Mouse (Mus musculus) spleen, embryonic (tissue): ENCODE measurements around the gene Slc35b2.

Experiments
- CTCF ChIA-PET: fragments of 350-600 bp; sonication (Branson Sonifier 250); formaldehyde crosslinking; loops from one replicate; lab custom pipeline; 2022; lab: Charles Lee

The Slc35b2 gene

DNA sequence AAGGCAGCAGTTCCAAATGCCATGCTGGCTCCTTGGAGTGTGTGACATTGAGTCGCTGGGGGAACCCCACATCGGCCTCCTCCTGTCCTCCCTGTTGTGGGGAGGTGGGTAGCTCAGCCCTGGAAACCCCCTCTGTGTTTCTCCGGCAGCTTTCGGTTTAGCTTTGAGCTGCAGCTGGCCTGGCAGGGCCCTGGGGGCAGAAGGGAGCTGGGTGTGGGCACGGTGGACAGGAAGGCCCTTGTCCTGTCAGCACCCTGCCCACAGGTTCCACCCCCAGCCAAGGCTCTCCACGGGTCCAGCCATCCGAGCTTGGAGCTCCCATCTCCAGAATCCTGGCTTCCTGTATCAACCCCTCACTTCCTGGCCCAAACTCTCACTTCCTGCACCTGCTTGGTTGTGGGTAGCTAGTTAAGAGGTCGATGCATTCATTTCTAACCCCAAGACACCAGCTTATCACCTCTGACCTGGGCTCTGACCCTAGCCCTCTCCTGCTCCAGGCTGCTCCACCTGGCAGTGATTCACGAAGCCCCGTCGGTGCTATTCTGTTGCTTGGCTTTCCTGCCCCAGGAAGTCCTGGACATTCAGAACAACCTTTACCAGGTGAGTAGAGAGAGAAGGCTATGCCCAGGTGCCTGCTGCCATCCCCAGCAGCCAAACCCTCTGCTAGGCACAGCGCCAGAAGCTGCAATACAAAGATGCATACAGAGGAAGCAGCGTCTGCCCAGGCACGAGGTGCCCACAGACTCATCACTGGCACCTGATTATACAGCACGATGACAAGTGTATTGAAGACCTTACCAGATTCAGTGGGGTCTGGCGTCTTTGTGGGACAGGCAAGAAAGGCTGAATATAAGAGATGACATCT is 5.4 kb upstream of the Slc35b2 start:
- CTCF ChIA-PET: interaction anchor here (0.6 to 1.5 kb wide), 5 partner anchors 8 to 1234 kb away, joined by 3 to 8 read pairs (median 6); partner anchors contain the start of gene Hsp90ab1

GRCm38 (mm10) chr17:45559732-45560525 is 3.7 kb upstream of the Slc35b2 start:
- CTCF ChIA-PET: interaction anchor here (0.6 kb wide), 1 partner anchor 869 kb away, joined by 3 read pairs; the partner anchor contains the start of gene Crip3

DNA sequence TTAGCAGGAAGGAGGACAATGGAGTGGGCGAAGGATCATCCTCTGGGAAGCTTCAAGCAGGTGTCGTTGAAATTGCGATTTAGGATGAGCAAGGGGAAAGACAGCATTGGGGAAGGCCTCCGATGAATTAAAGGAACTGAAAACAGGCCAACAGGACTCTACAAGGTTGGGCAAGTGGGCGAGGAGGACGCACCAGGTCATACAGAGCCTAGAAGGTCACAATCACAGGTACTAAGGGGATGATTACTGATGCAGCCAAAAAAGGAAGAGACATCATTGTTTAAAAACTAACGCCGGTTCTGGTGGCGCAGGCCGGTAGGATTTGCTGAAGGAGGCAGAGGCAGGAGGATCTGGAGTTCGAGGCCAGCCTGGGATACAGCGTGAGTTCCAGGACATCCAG is 458 bp upstream of the Slc35b2 start:
- CTCF ChIA-PET: interaction anchor here (0.7 kb wide), 1 partner anchor 783 kb away, joined by 4 read pairs; no protein-coding TSS in a partner anchor

- CTCF ChIA-PET: interaction anchor here (1.1 to 1.7 kb wide), 2 partner anchors 8 to 9 kb away, joined by 4 read pairs; partner anchors contain the start of genes Hsp90ab1 and Nfkbie
Measured at GRCm38 (mm10) chr17:45564531-45565084, 934 bp downstream of the Slc35b2 start.

DNA sequence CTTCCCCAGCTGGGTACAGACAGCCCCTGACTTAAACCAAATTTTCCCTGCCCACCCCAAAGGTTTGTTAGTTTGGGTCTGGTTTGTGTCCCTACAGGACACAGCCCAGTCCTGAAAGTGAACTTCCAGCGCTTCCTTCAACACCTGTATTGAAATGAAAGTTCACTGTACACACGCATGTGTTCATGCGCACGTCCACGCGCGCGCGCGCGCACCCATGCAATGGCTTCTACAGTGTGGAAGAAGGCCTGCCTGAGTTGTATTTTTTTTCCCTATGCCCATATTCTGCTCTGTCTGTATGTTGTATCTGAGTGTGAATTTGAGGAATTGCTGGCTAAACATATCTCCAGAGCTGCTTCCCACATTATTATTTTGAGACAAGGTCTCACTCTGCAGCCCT is 1.4 kb downstream of the Slc35b2 start:
- CTCF ChIA-PET: interaction anchor here (1.7 kb wide), 1 partner anchor 9 kb away, joined by 4 read pairs; the partner anchor contains the start of gene Nfkbie

DNA sequence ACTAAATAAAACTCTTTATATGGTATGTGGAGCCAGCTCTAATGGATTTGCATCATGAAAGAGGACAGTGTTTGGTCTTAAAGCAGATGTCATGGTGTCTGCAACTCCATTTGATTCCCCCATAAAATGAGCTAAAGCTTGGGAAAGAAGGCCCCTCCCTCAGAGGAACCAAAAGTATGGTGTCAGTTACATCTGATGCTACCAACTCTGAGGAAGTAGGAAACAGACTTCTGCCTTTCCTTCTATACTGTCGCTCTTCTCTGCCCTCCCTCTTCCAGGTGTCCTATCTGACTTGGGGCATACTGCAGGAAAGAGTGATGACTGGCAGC is 2.3 kb downstream of the Slc35b2 start:
- CTCF ChIA-PET: interaction anchor here (0.6 to 1.7 kb wide), 3 partner anchors 8 to 88 kb away, joined by 3 to 6 read pairs (median 4); partner anchors contain the start of gene Nfkbie

GRCm38 (mm10) chr17:45566360-45567161 is 2.9 kb downstream of the Slc35b2 start:
- CTCF ChIA-PET: interaction anchor here (0.6 to 1.7 kb wide), 3 partner anchors 9 to 89 kb away, joined by 3 to 6 read pairs (median 4); partner anchors contain the start of gene Nfkbie

DNA sequence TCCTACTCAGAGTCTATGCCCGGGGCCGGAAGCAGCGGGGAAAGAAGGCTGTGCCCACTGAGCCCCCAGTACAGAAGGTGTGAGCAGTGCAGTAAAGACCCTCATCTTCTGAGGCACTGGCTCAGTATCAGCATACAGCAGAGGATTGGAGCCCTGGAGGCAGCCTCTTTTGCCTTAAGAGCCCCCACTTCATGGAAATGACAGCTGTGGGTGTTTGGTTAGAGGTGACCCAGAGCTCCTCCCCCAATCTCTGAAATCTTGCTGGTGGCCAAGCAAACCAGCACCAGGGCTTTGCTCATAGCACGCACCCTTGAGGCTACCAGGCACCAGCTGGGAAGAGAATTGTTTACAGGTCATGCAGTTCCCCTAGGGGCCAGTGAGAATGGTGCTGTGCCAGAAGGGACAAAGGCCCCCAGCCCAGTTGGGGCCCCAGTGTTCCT is 3.5 kb downstream of the Slc35b2 start:
- CTCF ChIA-PET: no interaction called here

GRCm38 (mm10) chr17:45568990-45569389 is 5.3 kb downstream of the Slc35b2 start:
- CTCF ChIA-PET: no interaction called here

GRCm38 (mm10) chr17:45569999-45570398 is 6.3 kb downstream of the Slc35b2 start:
- CTCF ChIA-PET: interaction anchor here (1.0 kb wide), 1 partner anchor 52 kb away, joined by 3 read pairs; no protein-coding TSS in a partner anchor

- CTCF ChIA-PET: interaction anchor here (0.5 to 2.5 kb wide), 7 partner anchors 8 to 70 kb away, joined by 3 to 8 read pairs (median 4); partner anchors contain the start of gene Slc35b2
Measured at GRCm38 (mm10) chr17:45572103-45573086, 8.7 kb downstream of the Slc35b2 start.

DNA sequence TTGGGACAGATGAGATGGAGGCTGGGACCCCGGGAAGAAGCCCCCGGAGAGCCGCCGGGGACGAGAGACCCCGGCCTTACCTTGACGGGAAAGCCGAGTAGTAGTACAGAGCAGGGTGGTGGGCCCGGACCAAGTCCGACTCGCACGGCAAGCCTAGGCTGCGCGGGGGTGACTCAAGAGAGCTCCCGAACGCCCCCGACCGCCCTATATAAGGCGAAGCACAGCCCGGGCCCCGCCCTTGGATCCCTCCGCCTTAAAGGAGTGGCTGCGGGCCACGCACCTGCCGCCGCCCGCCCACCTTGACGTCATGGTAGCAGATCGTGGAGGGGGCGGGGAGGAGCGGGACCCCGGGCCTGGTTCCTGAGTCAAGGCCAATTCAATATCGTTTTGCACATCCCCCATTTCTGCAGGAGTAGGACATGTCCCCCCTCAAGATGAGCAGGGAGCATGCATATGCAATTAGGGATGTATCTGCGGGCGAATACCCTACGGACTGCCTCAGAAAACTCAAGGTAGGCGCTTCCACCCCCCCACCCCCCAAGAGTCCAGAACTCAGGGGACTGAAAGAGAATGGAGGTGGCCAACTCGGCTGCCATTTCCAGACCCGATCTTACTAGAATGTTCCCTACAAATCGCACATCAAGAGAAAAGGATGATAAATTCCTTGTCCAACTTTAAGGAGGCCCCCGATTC is 9.6 kb downstream of the Slc35b2 start, which contains the start of gene Hsp90ab1:
Hsp90ab1 (minus strand) TSS at position 185 of the 693 bp plus-strand sequence.
- CTCF ChIA-PET: interaction anchor here (1.0 to 2.5 kb wide), 4 partner anchors 9 to 15 kb away, joined by 3 to 8 read pairs (median 4); partner anchors contain the start of gene Slc35b2

DNA sequence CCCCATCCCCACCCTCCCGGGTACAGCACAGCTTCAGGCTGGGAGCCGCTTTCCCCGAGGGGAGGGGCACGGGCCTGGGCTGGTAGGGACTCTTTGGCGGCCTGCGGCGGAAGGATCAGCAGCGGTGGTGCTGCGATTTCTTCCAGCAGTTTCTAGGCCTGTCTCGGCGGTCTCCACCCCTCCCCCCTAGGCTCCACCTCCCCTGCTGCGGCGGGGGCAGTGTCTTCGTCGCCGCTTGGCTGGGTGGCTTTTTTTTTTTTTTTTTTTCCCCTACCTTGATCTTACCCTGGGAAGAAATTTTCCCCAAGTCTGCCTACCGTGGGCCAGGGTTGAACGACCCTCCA is 10.1 kb downstream of the Slc35b2 start:
- CTCF ChIA-PET: interaction anchor here (0.6 to 2.5 kb wide), 3 partner anchors 9 to 19 kb away, joined by 3 to 8 read pairs (median 5); no protein-coding TSS in a partner anchor

DNA sequence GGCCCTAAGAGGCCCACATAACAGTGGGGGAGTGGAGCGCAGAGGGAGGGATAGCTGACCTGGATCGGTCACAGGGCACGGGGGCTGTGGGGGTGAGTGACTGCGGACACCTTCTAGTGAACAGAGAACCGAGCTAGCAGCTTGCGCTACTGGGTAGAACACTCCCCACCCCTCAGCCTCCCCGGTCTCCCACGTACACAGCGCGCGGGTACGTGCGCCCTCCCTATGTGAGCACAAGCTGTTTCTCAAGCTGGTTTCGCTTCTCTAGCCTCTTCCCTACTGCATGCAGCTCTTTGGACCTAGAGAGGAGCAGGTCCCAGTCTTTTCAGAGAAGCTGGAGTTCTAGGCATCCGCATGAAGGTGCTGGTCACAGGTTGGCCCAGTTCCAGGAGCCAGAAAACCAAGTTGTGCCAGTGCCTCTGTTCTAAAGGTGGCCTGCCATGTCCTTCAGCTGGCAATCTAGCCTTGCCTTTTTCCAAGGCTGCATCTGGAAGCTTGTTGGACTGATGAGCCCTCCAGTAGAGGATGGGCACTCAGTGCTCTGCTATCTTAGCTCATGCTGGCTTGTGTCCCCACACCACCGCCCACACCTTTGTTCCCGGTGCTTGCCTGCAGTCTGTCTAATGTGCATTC is 10.6 kb downstream of the Slc35b2 start:
- CTCF ChIA-PET: interaction anchor here (0.6 to 2.5 kb wide), 6 partner anchors 9 to 570 kb away, joined by 3 to 10 read pairs (median 6); partner anchors contain the start of gene Rsph9

GRCm38 (mm10) chr17:45575123-45575897 is 11.6 kb downstream of the Slc35b2 start:
- CTCF ChIA-PET: interaction anchor here (0.6 to 1.4 kb wide), 4 partner anchors 13 to 569 kb away, joined by 4 to 10 read pairs (median 9); partner anchors contain the start of gene Rsph9

DNA sequence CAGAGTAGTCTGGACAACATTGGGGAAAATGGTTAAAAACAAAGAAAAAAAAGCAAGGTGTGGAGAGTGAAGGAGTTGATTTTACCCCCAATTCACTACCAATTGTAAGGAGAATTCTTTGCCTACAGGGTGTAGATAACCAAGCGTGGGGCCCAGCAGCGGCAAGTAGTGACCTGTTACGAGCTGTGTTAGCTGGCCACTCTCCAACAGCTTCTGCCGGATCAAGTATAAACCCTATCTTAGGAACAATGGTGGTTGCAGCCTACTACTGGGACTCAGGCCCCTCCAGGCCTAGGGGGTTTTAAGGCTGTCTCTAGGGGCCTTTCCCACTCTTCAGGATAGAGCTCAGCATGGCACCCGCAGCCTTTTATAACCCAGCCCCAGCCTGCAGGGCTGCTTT is 14.6 kb downstream of the Slc35b2 start:
- CTCF ChIA-PET: interaction anchor here (0.7 to 1.0 kb wide), 2 partner anchors 49 to 55 kb away, joined by 3 to 4 read pairs; no protein-coding TSS in a partner anchor

DNA sequence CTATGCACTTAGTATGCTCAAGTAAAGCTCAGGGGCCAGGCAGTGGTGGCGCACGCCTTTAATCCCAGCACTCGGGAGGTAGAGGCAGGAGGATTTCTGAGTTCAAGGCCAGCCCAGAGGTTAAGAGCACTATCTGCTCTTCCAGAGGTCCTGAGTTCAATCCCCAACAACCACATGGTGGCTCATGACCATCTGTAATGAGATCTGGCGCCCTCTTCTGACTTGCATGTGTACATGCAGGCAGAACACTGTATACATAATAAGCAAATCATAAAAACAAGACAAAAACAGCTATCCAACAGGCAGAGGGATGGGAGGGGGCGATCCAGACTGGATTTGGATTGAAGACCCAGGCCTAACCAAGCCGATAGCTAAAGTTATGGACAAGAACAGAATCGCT is 15.2 kb downstream of the Slc35b2 start:
- CTCF ChIA-PET: interaction anchor here (0.7 to 1.0 kb wide), 2 partner anchors 48 to 54 kb away, joined by 3 to 4 read pairs; no protein-coding TSS in a partner anchor
